15 mouse cellular contexts compared by ENCODE assay signal in the genomic region with DNA sequence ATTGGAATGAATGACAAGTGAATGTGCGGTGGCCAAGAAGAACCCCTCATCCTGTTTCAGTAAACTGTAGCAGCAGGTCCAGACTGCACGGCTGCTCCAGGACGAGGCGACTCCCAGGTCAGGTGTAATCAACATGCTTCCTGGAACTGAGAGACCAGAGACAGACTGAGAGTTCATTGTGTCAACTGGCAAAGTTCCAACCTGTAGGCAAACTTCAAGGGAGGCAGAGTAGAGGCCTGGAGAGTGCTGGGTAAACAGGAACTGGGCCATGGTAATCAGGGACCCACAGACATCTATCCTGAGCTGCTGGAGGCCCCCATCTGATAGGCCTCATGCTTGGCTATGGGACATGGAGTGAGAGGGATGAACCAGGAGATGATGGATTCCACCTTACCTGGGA. TPM values are rescaled to one million over a fixed set of nuclear protein-coding genes. Genes with fewer than 3 reads are reported as not detected.
DNase-seq lines count a peak whose midpoint lies in the region; ATAC-seq and TF ChIP-seq lines count a peak whose summit lies in the region.
"Had no signal": no experiment of that assay in that cellular context is flagged by ENCODE, and none has a peak within 500 bp of the region (broad histone marks: within the 10 kb centered on the region; RNA-seq: fewer than 3 reads in every experiment).

No protein-coding gene starts in this region.

- no peak overlapping the region for H3K9ac ChIP-seq in heart, embryonic 12.5 days
- H3K9ac ChIP-seq in kidney, postnatal 0 days (ENCODE audit: low read depth, low read length): no peak overlapping the region
- no peak overlapping the region for H3K9ac ChIP-seq in lung, embryonic 15.5 days
- H3K9ac ChIP-seq: embryonic facial prominence, embryonic 12.5 days; limb, embryonic 13.5 days; midbrain, embryonic 15.5 days had no signal

- ATAC-seq in heart, embryonic 12.5 days (ENCODE audit: insufficient number of reproducible peaks, low FRiP score): peak; percentile 75
- ATAC-seq in kidney, postnatal 0 days (replicated peaks; ENCODE audit: low FRiP score, low read depth): peak; percentile 33; the same call in 1 of the 2 replicates
- ATAC-seq in lung, embryonic 15.5 days (ENCODE audit: borderline replicate concordance, extremely low read depth, low FRiP score, low TSS enrichment): peak; percentile 85
- ATAC-seq: forebrain, embryonic 16.5 days; midbrain, embryonic 15.5 days had no signal

- no peak for TF ChIP-seq CTCF in kidney, postnatal 0 days (IDR thresholded peaks at IDR 0.05; ENCODE audit: low read depth)

- H3K9me3 ChIP-seq in heart, embryonic 12.5 days (replicated peaks): no peaks in the 10 kb centered on the region
- no peaks in the 10 kb centered on the region for H3K9me3 ChIP-seq in kidney, postnatal 0 days (replicated peaks; ENCODE audit: low read length)
- H3K9me3 ChIP-seq in lung, embryonic 15.5 days: no peaks in the 10 kb centered on the region
- H3K9me3 ChIP-seq: embryonic facial prominence, embryonic 12.5 days; limb, embryonic 13.5 days; midbrain, embryonic 15.5 days had no signal

- peaks cover 16% of the 10 kb centered on the region; the same call in 1 of the 2 replicates for H3K4me1 ChIP-seq in heart, embryonic 12.5 days (replicated peaks)
- no peaks in the 10 kb centered on the region for H3K4me1 ChIP-seq in kidney, postnatal 0 days (replicated peaks; ENCODE audit: insufficient read depth, low read length)
- peaks cover 44% of the 10 kb centered on the region for H3K4me1 ChIP-seq in lung, embryonic 15.5 days
- H3K4me1 ChIP-seq: midbrain, embryonic 15.5 days had no signal

- H3K27ac ChIP-seq in heart, embryonic 12.5 days (ENCODE audit: poor library complexity, severe bottlenecking): no peak overlapping the region
- H3K27ac ChIP-seq in kidney, postnatal 0 days: no peak overlapping the region
- peak overlapping the region; percentile 62 for H3K27ac ChIP-seq in lung, embryonic 15.5 days
- H3K27ac ChIP-seq: embryonic facial prominence, embryonic 12.5 days; limb, embryonic 13.5 days; midbrain, embryonic 15.5 days had no signal

- no peak for DNase-seq in heart, postnatal 4 days
- peak; percentile 14 for DNase-seq in kidney, postnatal 0 days (ENCODE audit: low spot score)
- DNase-seq in kidney, adult 8-10 months: no peak
- peak; percentile 79 for DNase-seq in yolk sac, embryonic 10.5 days (ENCODE audit: low spot score)
- DNase-seq in adrenal gland, postnatal 14 days: no peak
- no peak for DNase-seq in B cell, adult 2 months
- DNase-seq: adrenal gland, postnatal 25 days; cerebellum, adult 18-20 months had no signal

- no peak overlapping the region for H3K4me2 ChIP-seq in heart, embryonic 12.5 days
- H3K4me2 ChIP-seq in kidney, postnatal 0 days (ENCODE audit: low read length): no peak overlapping the region
- no peak overlapping the region for H3K4me2 ChIP-seq in lung, embryonic 15.5 days
- H3K4me2 ChIP-seq: embryonic facial prominence, embryonic 12.5 days; limb, embryonic 13.5 days; midbrain, embryonic 15.5 days had no signal

- H3K36me3 ChIP-seq in heart, embryonic 12.5 days: no peaks in the 10 kb centered on the region
- H3K36me3 ChIP-seq in kidney, postnatal 0 days (ENCODE audit: insufficient read depth, low read length): no peaks in the 10 kb centered on the region
- H3K36me3 ChIP-seq in lung, embryonic 15.5 days: no peaks in the 10 kb centered on the region
- H3K36me3 ChIP-seq: embryonic facial prominence, embryonic 12.5 days; limb, embryonic 13.5 days; midbrain, embryonic 15.5 days had no signal

- no peak overlapping the region for H3K4me3 ChIP-seq in heart, embryonic 12.5 days
- H3K4me3 ChIP-seq in kidney, postnatal 0 days (replicated peaks; ENCODE audit: low read depth, low read length): no peak overlapping the region
- no peak overlapping the region for H3K4me3 ChIP-seq in lung, embryonic 15.5 days
- H3K4me3 ChIP-seq: embryonic facial prominence, embryonic 12.5 days; limb, embryonic 13.5 days; midbrain, embryonic 15.5 days had no signal

- 59% methylated on average over 4 of the region's 4 CpGs for WGBS in heart, embryonic 12.5 days
- WGBS in kidney, postnatal 0 days: 37% methylated on average over 4 of the region's 4 CpGs
- 37% methylated on average over 4 of the region's 4 CpGs for WGBS in lung, embryonic 15.5 days

- H3K27me3 ChIP-seq in heart, embryonic 12.5 days (replicated peaks): no peaks in the 10 kb centered on the region
- no peaks in the 10 kb centered on the region for H3K27me3 ChIP-seq in kidney, postnatal 0 days (ENCODE audit: insufficient read depth, low read length)
- no peaks in the 10 kb centered on the region for H3K27me3 ChIP-seq in lung, embryonic 15.5 days
- H3K27me3 ChIP-seq: embryonic facial prominence, embryonic 12.5 days; limb, embryonic 13.5 days; midbrain, embryonic 15.5 days had no signal

RNA-seq across cellular contexts. Expression of a gene that starts 57.3 kb away (rescaled TPM):
- polyA plus RNA-seq in heart, embryonic 12.5 days (2016; fragmentation: Nextera tagmentation; extraction: Ambion mirVana): 8.8 and 9.4 TPM in 2 replicates
- 10 to 100 TPM; 21.1 to 22.4 TPM for total RNA-seq in heart, postnatal 4 days (2021)
- 5.1 and 6.0 TPM in 2 replicates for polyA plus RNA-seq in kidney, postnatal 0 days (2015; fragmentation: Nextera tagmentation; extraction: Ambion mirVana)
- 32.8 and 37.1 TPM in 2 replicates for polyA plus RNA-seq in lung, embryonic 15.5 days (2015; fragmentation: Nextera tagmentation; extraction: Ambion mirVana)
- 19.2 and 30.8 TPM in 2 replicates for total RNA-seq in adrenal gland, postnatal 14 days (2021)
- polyA plus RNA-seq: C2C12 had no signal

Comparison
In these comparisons a context has a peak if more than half of its experiments do, and no peak if none do; other contexts are left out.
1. DNase-seq: peak in kidney, postnatal 0 days (single experiment) and yolk sac, embryonic 10.5 days (single experiment); none in heart, postnatal 4 days (single experiment), kidney, adult 8-10 months (0 of 2), adrenal gland, postnatal 14 days (single experiment) and B cell, adult 2 months (0 of 2).
2. ATAC-seq: peak in every context shown above with its lines; median percentile 85 in lung, embryonic 15.5 days; 75 in heart, embryonic 12.5 days; 33 in kidney, postnatal 0 days.